Mouse (Mus musculus): ENCODE data around the gene Farp1.

Gene Farp1

DNA sequence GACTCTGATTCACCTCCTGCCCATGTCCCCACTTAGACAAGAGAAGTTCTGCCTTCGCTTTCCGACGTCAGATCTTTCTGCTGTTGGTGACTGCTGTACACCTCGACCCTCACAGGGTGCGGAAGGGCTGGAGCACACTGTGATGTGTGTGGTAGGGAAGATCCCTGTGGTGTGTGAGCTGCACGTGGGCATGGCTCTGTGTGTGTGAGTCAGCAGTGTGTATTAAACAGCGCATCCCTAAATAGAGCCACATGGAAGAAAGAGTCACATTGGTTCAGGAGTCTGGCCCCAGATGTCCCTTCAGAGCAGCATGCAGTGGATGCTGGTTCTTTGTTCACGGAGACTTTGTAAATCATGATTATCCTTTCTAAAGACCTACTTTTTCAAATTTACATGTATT is 196.2 kb downstream of the Farp1 start:
- no peak for DNase-seq

DNA sequence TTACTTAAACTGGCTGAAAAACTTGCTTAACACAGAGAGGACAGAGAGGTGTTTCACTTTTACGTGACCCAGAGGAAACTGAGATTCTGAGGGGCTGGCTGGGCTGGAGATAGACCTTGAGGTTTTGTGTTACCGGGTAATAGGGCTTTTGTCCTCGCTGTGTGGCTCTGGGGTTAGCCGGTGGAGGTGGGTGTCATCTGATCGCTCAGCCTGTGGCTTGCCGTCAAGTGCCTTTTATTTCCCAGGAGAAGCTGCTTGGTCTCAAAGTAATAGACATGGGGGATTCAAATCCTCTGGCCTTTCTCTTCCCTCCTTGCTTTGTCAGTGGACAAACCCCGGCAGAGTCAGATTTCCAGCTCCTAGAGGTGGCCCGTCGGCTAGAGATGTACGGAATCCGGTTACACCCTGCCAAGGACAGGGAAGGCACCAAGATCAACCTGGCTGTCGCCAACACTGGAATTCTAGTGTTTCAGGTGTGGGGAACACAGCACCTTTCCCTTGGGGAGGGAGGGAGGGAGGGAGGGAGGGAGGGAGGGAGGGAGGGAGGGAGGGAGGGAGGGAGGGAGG is 199.8 kb downstream of the Farp1 start:
- DNase-seq: no peak

DNA sequence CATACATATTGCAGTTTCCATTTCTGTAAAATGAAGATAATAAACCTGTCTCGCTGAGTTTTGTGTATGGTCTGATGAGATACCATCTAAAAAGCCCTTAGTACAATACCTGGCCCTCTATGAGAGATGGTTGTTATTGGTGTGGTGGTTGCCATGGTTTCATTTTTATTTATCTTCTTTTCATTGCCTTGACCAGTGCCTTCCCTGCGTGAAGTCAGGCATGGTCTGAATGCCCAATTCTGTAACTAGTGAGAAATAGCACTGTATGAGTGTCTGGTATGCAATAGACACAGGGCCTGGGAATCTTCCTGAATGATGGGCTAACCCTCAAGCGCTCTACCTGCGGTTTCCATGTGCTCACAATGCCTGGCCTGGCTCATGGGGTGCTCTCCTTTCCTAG is 201.7 kb downstream of the Farp1 start:
- DNase-seq: no peak

DNA sequence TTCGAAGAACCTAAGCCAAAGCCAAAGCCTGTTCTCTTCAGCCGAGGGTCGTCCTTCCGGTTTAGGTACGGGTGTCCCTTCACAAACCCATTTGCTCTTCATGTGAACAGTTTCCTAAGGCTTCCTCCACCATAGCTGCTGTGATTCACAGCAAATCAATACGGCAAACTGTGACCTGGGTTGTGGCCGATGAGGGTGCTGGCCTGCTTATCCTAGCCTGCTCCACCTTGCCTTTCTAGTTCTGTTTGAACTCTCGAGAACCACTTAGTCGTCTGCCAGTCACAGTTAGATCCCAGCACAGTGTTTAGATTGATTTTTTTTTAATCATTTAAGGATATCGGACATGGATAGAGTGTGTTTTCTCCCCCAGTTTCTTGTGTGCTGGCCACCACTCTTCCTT is 203.7 kb downstream of the Farp1 start:
- no peak for DNase-seq

DNA sequence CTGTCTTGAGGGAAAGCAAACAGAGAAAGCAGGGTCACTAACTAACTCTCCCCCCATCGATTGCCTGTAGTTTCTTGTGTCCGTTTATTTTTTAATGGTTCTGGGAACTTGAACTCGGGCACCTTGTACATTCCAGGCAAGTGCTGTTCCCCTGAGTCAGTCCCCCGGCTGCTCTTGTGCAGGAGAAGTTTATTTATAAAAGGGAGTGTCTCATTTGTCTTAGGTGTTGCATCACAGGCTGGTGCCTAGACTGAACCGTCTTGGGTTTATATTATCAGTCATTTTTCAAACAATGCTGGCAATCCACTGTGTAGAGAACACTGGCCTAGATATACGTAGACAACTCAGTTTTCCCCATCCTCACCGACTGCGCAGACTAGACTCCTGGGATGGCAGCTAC is 204.4 kb downstream of the Farp1 start:
- no peak for DNase-seq

DNA sequence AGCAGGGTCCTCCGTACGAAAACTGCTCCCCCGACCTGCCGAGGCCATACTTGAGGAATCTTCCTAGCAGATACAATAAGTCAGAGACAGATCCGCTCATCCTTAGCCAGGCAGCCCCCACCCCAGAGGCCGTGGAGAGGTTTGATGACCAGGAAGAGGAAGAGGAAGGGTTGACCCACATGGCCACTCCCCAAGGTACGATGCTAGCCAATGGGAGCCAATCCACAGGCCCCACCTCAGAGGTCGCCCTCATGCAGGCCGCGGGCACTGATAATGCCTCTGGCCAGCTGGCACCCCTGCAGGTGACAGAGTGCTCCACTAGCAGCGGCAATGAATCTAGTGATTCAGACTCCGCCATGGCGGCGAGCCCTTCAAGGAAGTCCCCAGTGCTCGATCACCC is 209.1 kb downstream of the Farp1 start:
- no peak for DNase-seq

DNA sequence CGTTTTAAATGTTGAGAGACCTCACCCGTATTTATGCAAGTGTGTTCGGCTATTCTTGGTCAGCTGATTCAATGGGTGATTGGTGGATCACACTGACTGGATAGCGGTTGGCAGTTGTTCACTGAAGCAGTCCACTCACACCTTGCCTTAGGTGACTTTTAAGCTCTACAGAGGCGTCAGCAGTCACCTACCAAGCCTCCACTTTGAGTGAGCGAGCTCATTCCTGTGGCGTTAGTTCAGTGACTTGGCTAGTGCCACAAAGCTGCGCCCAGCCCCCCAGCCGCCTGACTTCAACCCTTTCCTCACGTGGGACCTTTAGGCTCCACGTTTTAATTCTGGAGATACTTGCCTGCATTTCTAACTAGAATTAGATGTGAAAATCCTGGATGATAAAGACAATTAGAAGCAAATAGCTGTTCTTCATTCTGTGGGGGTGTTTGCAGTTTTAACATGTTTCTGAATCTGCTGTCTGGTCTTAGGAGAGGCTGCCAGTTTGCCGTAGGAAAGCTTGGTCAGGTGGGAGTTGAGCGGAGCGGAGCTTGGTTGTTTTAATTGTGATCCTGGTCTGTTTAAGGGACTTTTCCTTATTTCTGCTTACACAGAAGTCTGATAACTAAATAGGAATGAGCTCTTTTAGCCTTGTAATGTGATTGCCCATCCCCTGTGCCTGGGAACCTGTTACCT is 211.2 kb downstream of the Farp1 start:
- DNase-seq: no peak

DNA sequence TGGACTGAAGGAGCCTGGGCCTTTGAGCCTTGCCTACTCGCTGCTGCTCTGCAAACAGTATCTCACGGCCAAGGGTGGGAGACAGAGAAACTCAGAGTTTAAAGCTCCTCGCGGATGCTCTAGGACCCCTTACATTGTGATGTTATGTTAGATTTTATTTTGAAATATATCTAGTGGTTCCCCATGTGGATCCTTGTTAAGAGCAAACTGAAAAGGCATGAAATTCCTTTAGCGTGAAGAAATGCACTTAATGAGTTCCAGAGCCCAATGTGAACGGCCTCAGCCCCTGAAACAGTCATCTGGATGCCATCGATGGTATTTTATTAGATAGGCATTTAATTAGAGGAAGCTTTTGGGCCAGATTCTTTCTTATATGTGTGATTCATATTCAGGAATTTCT is 212.3 kb downstream of the Farp1 start:
- no peak for DNase-seq

DNA sequence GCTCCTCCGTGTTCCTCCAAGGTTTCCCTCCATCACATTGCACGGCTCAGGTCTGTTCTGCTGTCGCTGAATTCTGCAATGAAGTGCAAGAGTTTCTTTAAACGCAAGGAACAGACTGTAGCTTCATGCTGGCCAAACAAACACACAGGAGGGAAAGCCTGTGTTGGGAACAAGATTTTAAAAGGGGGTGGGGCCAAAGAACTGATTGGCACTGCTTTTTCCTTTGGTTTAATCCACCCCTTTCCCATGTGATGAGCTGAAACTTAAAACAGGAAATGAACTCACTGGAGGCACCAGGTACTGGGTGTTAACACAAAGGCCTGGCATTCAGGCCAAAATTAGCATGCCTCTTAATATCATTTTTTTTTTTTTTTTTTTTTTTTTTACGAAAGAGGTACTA is 213.3 kb downstream of the Farp1 start:
- DNase-seq: no peak

DNA sequence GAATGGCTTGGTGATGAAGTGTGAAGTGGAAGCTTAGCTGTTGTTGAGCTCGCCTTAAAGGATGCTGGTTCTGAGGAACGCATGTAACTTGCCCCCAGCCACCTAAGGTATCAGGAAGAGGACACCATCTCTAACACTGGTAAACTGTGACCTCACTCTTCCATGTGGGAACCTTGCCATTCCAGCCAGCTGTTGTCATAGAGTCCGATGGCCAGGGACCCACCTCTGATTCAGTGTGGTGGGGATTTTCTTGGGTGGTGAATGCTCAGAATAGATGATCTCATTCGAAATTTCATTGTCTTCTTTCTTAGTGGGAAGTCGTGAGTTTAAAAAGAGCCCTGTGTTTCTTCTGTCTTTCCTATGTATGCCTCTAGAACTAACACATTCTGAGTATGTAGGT is 216.1 kb downstream of the Farp1 start:
- DNase-seq: no peak

DNA sequence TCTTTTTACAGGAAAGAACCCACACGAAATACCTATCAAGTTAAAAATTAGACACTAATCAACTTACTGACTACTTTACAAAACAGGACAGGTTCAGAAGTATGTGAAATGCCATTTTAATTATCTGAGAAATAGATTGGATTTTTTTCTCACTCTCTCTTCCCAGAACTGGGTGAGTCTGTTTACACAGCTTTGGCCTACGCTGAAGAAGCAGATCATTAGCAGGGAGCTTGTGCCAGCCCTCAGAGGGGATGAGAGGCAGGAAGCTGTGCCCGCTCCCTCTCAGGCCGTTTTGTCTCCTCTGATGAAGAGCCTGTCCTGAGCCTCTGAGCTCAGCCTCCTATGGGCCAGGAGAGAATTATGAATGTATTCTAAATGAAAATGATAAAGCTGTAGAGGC is 216.7 kb downstream of the Farp1 start:
- DNase-seq: no peak

DNA sequence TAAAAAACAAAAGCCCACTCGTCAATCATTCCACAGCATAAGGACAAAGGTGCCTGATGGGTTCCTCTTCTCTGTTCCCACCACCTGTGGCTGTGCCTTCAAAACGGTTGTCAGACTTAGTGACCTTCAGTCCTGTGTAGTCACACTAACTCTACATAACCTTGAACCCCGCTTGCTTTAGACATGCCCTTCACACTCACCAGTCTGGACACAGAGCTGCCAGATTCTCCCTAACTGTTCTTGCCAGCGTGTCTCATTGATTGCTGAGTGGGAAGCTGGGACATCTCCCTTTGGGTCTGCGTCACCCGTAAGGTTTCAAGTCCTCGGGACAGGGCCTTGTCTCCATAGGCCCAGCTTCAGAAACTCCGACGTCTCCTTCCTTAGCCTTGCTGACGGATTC is 217.5 kb downstream of the Farp1 start:
- no peak for DNase-seq

DNA sequence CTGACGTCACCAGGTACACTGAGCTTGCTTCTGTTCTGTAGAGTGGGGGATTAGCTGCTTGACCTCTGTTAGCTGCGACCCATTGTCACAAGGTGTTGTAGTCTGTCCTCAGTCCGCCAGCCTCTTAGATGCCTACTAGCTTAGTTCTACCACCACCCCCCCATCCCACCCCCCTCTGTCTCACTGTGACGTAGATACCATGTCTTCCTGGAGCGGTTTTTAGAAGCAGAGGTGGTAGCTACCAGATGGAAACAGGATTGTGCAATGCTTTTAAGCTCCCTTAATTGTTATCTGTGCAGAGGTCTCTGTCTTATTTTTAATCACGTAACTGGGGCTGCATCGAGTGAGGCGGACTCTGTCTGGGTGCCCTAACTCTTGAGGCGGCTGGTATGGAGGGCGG is 219.9 kb downstream of the Farp1 start:
- no peak for DNase-seq

DNA sequence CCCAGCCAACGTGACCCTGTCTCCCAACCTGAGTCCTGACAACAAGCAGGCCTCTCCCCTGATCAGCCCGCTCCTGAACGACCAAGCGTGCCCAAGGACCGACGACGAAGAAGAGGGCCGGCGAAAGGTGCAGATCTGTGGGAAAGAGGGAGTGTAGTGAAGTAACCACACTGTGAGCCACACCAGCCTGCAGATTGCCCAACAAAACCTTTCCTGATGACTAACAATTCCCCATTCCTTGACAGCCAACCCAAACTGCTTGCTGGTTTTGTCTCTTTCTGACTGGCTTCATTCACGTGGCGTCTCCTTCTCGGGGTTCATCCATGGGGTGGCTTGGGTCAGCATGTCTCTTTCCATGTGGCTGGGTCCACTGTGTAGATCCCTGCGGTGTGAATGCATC is 220.5 kb downstream of the Farp1 start:
- DNase-seq: no peak

DNA sequence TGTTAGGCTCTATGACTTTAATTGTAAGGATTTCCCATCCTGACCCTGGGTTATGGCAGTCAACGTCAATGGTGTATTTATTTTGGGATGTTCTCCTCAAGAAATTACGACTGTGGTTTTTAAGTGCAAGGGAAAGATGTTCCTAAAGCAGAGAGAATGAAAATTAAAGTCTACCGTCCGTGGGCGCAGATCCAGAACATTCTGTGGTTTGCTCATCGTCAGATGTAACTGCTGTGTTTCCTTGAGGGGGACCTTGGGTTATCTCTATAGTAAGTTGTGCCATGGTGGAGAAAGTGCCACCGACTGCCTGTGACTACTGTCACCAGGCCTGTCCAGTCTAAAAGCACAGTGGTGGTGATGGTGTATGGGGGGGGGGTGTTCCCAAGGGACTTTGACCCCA is 221.9 kb downstream of the Farp1 start:
- no peak for DNase-seq

DNA sequence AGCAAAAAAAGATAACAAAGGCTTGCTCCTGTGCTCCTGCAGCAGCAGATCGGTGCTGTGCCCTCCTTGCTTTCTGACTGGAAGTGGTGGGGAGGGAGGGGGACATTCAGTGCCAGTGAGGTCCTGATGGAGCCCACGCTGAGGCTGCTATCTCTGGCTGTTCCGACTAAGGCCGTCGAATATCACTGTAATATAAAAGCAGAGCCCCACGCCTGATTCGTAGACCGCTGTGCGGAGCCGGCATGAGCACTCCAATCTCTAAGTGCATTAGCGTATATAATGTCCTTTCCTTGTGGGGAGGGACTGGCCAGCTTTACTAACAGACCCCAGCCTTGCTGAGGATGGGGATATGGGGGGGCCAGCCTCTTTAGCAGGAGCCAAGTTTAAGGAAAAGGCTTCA is 224.3 kb downstream of the Farp1 start:
- no peak for DNase-seq

DNA sequence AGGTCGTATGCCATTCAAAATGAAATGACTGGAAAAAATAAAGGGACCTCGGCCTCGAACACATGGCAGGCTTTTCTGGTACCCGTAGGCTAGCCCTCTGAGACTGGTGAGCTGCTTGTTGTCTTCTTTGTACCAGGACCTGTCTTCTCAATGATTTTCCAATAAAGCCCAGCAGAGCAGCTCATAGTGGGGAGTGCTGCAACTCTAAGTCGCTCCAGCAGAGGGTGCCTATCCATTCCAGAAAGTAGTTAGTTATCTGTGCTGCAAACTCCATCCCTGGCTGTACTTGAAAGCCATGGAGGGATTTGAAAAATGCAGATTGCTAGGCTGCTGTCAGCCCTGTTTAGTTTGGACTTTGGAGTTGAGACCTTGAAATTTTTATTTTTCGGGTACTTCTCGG is 224.8 kb downstream of the Farp1 start:
- DNase-seq: peak; percentile 26

DNA sequence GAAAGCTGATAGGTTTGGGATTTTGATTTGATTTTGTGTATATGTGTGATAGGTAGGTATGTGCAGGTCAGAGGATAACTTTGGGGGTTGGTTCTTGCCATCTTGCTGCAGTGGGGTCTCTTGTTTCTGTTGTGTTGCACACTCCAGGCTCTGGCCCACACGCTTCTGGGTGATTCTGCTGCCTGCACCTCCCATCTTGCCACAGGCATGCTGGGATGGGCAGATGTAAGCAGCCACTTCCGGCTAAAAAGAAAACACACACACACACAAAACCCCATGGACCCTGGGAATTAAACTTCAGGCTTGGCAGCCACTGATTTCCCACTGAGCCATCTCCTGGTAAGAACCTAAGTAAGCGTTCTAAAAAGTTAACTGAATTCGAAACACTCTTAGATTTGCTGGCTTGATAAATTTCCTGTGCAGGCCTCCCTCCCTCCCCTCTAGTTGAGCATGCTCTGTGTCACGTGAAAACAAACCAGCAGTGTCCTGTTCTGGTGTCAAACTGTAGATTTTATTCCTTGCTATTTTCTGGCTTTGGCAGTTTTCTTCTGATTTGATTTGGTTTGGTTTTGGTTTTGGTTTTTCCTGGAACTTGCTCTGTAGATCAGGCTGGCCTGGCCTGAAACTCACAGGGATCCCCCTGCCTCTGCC is 226.4 kb downstream of the Farp1 start:
- DNase-seq: no peak

DNA sequence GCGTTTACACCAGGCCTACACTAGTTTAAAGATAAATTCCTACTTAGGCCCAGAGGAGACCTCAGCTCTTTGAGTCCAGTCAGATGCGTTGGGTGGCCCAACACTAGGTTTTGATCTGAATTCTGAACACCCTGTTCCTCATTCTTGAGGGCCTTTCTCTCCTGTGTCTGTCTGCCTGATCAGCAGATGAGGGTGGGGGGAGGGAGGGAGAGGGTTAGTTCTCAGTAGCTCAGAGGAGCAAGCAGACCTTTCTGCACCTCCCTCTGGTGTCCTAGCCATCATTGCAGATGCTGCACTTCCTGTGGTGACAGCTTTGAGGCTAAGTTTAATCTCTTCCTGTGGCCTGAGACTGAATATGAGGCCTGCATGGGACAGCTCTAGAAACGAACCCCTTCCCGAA is 227.6 kb downstream of the Farp1 start:
- no peak for DNase-seq

DNA sequence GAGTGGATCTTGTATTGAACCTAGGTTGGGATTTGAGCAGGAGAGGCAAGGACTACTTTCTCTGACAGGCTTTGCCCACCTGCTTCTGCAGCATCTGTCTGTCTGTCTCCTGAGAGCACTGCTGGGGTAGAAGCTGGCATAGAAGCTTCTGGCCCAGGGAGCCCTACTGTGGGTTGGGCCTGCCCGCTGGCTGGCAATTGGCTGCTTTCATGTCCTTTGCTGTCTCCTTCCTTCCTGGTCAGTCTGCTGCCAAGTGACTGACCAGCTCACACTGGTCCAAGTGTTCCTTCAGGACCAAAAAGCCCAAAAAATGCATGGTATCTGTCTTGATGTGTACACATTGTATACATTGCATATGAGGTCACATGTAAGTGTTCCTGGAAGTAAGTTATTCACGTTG is 228.9 kb downstream of the Farp1 start:
- no peak for DNase-seq

DNA sequence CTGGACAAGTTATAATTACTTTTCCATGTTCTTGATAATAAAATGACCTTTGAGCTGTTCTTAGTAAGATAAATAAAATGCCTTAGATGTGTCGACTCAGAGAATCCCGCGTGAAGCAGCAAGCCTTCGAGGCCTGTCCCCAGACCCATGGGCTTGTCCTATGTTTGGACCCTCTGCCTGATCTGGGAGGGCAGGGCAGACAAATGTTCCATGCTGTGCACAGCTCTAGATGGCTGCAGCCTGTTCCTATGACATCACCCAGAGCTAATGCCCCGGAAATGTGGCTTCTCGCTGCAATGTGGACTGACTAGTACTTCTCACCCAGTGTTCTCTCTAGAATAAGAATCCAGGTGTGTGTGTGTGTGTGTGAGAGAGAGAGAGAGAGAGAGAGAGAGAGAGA is 229.5 kb downstream of the Farp1 start:
- no peak for DNase-seq

DNA sequence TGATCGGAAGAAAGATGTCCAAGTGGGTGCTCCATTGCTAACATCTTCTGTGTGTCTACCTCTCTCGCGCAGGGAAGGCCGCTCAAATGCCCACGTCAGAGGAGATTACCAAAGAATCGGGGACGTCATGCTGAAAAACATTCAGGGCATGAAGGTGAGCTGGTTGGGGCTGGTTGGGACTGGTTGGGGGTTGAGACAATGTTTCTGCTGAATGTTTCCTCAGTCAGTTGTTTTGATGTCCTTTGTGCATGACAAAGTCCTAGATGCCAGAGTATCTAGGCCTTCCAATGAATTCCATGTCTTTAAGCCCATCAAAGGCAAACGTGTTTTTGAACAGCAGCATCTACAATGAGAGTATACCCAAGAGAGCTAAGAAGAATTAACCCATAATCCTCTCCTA is 232.8 kb downstream of the Farp1 start:
- no peak for DNase-seq

DNA sequence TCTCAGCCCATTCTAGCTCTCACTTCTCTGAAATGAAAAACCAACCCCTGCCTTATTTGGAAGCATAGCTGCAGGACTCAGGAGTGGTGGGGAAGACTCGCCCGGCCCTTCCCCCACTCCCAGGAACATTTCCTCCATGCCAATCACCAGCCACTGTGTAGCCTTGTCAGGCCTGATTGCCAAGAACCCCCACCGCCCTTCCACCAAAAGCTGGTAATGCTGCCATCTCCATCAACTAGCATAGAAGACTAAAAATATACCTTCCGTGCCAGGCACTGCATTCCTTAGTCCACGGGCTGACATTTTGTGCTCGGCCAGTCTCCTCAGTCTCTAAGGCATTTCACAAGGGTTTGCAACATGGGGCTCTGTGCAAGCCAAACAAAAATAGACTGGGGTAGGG is 235.5 kb downstream of the Farp1 start:
- no peak for DNase-seq

DNA sequence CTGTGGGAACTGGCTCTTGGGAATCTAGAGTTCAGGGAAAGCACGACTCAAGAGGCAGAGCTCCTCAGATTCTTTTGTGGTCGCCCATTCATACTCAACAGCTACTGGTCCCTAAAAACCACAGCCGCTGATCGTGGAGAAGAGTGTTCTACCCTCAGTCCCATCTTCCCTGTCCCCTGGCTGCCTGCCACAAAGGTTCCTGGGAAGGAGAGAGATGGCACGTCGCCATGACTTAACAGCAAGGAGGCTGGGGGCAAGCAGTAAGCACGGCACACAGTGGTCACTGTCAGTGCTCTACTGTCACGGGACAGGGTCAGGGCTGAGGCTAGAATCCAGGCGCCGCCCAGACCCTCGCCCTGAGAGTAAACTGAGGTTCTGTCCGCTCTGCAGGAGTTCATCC is 240.0 kb downstream of the Farp1 start:
- DNase-seq: no peak

DNA sequence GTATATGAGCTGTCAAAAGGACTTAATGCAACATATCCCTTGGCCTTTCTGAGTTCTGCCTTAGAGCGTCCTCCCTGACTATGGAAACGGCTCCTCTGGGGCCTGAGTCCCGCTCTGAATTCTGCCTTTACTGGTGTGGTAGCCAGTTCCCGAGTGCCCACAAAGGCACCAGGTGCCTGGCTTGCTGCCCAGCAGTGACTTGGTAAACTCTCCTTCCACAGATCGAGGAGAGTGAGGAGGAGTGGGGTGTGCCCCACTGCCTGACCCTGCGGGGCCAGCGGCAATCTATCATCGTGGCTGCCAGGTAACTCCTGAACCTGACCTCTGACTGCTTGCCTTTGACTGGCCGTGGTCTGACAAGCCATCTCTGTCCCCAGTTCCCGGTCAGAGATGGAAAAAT is 241.0 kb downstream of the Farp1 start:
- DNase-seq: no peak

All from kidney, adult 11 months (tissue).